Mouse (Mus musculus) gastrocnemius, adult 2 months (tissue): Measurements from ENCODE around the gene Olfr62. TPM values are rescaled to one million over a fixed set of nuclear protein-coding genes. Genes with fewer than 3 reads are reported as not detected.

Experiments
- DNase-seq: peaks from one replicate; pipeline ENCODE4 v3.0.0; 2022
- H3K27ac ChIP-seq: fragments of 200-600 bp; 2 replicates; pipeline ENCODE4 v1.8.1; 2022; ENCODE audit warnings: mild to moderate bottlenecking
- H3K4me3 ChIP-seq: fragments of 200-600 bp; 2 replicates; pipeline ENCODE4 v1.8.1; 2022; ENCODE audit warnings: mild to moderate bottlenecking, moderate library complexity
- CTCF ChIP-seq: fragments of 200-600 bp; IDR thresholded peaks from 2 replicates; pipeline ENCODE4 v1.8.1; 2022; ENCODE audit warnings: antibody characterized with exemption, mild to moderate bottlenecking, moderate library complexity
- intact Hi-C: fragments of 180-260 bp; cut with DNase I; formaldehyde crosslinking; loops from one replicate; pipeline ENCODE4 v1.15.1; 2025
- long read RNA-seq, 2 experiments: library from polyadenylated mRNA; stranded (forward); transcript quantifications; one replicate each; pipeline ENCODE4 v2.0.0; 2021
- total RNA-seq, 2 experiments: library from RNA; stranded (reverse); gene quantifications; 2 replicates each; pipeline ENCODE4 v1.2.3; 2021

Olfr62 gene
- not detected for total RNA-seq
- long read RNA-seq, experiment 1 = 0 reads
- long read RNA-seq, experiment 2 = 0 reads

DNA sequence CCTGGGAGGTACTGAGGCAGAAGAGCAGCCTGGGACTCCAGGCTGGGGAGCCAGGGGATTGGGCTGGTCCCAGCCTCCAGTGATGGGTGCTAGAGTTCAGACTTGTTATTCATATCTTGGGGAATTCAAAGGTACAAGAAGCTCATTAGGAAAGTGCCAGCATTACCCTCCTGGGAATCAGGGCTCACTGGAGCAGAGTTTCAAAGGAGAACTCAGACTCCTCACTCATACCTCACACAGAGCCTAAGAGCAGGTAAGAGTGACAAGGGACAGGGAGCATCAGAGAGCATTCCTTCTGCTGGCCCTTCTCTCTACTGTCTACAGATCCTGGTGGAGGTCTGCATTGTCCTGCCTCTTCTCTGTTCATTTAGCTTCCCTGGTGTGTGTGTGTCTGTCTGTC is at the start of gene Olfr62:
Olfr62 (plus strand) TSS at position 301 of the 400 bp plus-strand sequence.
- intact Hi-C loops = no loop called here
- TF ChIP-seq CTCF = no peak
- no peak within 1 kb of the TSS for H3K27ac ChIP-seq
- H3K4me3 ChIP-seq = no peak within 1 kb of the TSS
- DNase-seq = no peak

DNA sequence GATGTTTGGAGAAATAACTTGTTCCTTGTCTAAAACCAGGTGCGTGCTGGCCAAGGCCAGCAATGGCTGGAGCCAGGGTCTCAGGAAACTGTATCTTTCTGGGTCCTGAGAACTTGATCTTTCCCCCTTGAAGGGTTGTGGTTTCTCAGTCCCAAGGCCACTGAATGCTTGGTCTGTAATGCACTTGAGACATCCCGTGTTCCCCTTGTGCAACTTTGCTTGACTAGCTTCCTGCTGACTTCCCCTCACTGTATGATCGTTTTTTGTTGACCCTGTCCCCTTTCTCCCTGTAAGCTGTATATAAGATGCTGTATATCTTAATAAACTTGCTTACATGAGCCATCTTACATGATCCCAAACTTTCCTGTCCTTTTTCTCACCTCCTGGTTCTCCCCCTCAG is 48.9 kb upstream of the Olfr62 start:
- intact Hi-C loops = no loop called here
- Histone ChIP-seq H3K27ac (no peak overlapping the region), H3K4me3 (no peak overlapping the region)
- DNase-seq = no peak
- no peak for TF ChIP-seq CTCF

DNA sequence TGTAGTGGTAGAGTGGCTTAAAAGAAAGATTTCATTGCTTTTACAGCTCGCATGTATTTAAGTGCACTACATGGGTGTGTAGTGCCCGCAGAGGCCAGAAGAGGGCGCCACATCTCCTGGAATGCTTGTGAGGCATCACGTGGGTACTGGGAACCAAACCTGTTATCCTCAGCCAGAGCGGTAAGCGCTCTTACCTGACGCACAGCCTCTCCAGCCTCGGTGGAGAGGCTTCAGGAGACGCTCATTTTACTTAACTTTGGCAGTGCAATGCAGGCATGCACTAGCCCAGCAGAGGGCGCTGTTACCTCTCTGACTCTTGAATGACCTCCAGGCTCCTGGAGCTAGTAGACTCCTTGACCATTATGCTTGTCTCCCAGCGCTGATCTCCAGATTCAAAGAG is 46.1 kb upstream of the Olfr62 start:
- TF ChIP-seq CTCF = peak; percentile 55
- no peak overlapping the region for H3K27ac ChIP-seq
- no peak overlapping the region for H3K4me3 ChIP-seq
- peak; percentile 32 for DNase-seq
- intact Hi-C loops = no loop called here

- intact Hi-C loops = no loop called here
- no peak for TF ChIP-seq CTCF
- DNase-seq = no peak
- H3K27ac ChIP-seq = no peak overlapping the region
- H3K4me3 ChIP-seq = no peak overlapping the region
Observed at GRCm38 (mm10) chr4:118615412-118615811, 43.3 kb upstream of the Olfr62 start.

GRCm38 (mm10) chr4:118620279-118620966 is 38.3 kb upstream of the Olfr62 start, which contains the start of the genes Cfap57 and Ebna1bp2:
TSS of gene Cfap57 (minus strand) at chr4:118620777.
TSS of gene Ebna1bp2 (plus strand) at chr4:118620799.
- Histone ChIP-seq H3K27ac (peak within 1 kb of the TSS; percentile 89), H3K4me3 (peak within 1 kb of the TSS; percentile 77)
- intact Hi-C loops = no loop called here
- TF ChIP-seq CTCF = no peak
- peak; percentile 91 for DNase-seq

DNA sequence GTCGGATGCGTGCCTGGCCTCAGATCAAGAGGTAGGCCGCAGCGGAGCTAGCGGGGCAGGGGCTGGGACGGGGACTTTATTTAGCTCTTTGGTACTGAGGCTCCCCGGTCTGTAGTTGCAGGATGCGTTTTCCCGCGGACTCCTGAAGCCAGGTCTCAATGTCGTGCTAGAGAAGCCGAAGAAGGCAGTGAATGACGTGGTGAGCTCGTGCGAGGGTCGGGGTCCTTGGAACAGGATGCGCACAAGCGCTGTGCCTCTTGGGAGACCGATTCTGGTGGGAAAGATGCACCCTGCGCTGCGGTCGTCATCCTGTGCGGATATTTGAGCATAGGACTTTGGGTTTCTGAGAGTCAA is 37.8 kb upstream of the Olfr62 start:
- no peak for DNase-seq
- intact Hi-C loops = no loop called here
- H3K27ac ChIP-seq = peak overlapping the region; percentile 89
- TF ChIP-seq CTCF = no peak
- peak overlapping the region; percentile 77 for H3K4me3 ChIP-seq

DNA sequence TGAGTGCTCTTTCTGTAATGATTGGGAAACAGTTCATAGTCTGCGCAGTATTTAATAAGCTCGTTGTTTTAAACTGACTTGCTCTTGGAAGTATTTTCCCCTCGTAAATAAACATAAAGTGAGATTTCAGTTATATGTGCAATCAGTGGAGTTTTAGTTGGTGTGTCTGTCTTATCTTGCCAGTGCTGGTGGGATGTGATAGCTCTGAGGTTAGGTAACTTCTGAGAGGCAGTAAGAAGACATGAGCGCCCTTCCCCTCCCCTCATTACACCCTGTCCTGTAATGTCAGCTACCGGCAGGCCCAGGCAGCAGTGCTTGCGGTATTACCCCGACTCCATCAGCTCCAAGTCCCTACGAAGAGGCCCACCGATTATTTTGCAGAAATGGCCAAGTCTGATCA is 37.0 kb upstream of the Olfr62 start:
- no peak for TF ChIP-seq CTCF
- H3K4me3 ChIP-seq = peak overlapping the region; percentile 77
- intact Hi-C loops = no loop called here

DNA sequence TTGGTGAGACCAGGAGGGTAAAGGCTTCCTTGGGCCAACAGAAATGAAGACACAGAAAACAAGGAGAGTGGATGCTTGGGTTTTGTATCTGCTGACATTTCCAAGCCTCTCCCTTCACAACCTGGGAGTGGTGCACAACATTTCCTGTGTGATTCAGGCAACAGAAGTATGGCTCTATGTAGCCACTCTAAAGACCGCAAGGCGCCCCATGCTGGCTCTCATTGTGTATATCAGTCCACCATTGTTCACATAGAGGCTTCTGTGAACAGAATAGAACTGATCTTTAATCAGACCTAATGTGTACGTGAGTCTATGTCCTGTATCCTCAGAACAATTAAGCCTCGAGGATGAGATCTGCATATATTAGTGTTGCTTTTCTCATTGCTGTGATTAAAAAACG is 28.5 kb upstream of the Olfr62 start:
- TF ChIP-seq CTCF = no peak
- Histone ChIP-seq H3K4me3 (no peak overlapping the region), H3K27ac (no peak overlapping the region)
- DNase-seq = no peak
- intact Hi-C loops = no loop called here

More for the DNA sequence above, 37.0 kb upstream of the Olfr62 start:
- H3K27ac ChIP-seq = no peak overlapping the region
- DNase-seq = no peak

DNA sequence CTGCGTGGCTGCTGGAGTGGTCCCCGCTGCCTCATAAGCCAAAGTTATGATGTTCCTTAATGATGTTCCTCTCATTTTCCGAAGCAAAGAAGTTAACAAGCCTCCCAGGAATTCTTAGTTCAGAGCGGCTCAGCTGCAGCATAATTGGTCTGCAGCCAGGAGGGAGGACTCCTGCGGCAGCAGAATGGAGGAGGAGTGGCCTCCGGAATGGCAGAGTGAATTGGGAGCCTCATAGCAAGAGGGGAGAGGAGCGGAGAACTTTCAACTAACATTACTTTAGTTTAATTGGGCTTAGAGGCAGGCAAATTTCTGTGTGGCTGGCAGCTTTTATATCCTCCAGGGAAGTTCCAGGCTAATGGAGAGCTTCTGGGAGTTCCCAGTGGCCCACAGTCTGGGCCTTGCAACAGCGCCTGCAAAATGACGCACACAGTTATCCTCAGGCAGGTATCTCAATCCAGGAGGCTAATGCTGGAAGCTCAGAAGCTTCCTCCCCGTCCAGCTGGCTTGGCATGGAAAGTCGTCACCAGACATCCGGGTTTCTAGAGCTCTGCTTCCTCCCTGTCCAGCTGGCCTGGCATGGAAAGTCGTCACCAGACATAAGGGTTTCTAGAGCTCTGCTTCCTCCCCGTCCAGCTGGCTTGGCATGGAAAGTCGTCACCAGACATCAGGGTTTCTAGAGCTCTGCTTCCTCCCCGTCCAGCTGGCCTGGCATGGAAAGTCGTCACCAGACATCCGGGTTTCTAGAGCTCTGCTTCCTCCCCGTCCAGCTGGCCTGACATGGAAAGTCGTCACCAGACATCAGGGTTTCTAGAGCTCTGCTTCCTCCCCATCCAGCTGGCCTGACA is 16.2 kb upstream of the Olfr62 start:
- intact Hi-C loops = no loop called here
- DNase-seq = peak; percentile 41
- TF ChIP-seq CTCF = no peak
- Histone ChIP-seq H3K27ac (peak overlapping the region; percentile 17; the same call in 1 of the 2 replicates), H3K4me3 (peak overlapping the region; percentile 13; the same call in 1 of the 2 replicates)

GRCm38 (mm10) chr4:118645234-118645633 is 13.5 kb upstream of the Olfr62 start:
- intact Hi-C loops = loop anchor here (5.0 kb wide), 1 partner anchor 347 kb away; no protein-coding TSS in a partner anchor
- H3K27ac ChIP-seq = no peak overlapping the region

DNA sequence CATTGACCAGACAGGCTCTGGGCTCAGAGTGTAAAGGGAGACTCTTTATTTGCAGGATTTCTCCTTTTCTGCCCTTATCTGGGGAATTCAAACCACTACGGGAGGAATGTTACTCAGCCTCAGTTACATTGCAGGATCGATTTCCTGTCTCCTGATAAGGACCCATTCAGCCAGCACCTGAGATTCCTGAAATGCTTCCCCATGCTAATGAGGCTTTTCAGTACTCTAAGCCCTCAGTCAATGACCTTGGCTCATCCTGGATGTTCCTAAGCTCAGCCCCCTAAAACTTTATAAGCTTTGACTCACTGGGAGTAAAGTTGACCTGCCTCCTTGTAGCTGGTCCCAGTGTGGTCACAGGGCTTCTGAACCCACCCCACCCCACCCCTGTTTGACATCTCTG is 28.3 kb downstream of the Olfr62 start:
- no peak overlapping the region for H3K4me3 ChIP-seq
- intact Hi-C loops = no loop called here
- DNase-seq = no peak
- no peak for TF ChIP-seq CTCF
- H3K27ac ChIP-seq = no peak overlapping the region

More at GRCm38 (mm10) chr4:118645234-118645633, 13.5 kb upstream of the Olfr62 start:
- peak; percentile 27 for DNase-seq
- TF ChIP-seq CTCF = peak; percentile 80
- no peak overlapping the region for H3K4me3 ChIP-seq

GRCm38 (mm10) chr4:118692412-118692973 is 33.7 kb downstream of the Olfr62 start, which contains the start of gene Olfr1342:
TSS of gene Olfr1342 (minus strand) at chr4:118692756.
- no peak within 1 kb of the TSS for H3K27ac ChIP-seq
- intact Hi-C loops = no loop called here
- H3K4me3 ChIP-seq = no peak within 1 kb of the TSS
- TF ChIP-seq CTCF = no peak
- DNase-seq = no peak

GRCm38 (mm10) chr4:118693812-118694211 is 35.1 kb downstream of the Olfr62 start:
- no peak for DNase-seq
- intact Hi-C loops = no loop called here
- H3K27ac ChIP-seq = no peak overlapping the region
- no peak for TF ChIP-seq CTCF
- no peak overlapping the region for H3K4me3 ChIP-seq
